Comparison of ENCODE assay signal across 28 mouse cellular contexts in the genomic region with DNA sequence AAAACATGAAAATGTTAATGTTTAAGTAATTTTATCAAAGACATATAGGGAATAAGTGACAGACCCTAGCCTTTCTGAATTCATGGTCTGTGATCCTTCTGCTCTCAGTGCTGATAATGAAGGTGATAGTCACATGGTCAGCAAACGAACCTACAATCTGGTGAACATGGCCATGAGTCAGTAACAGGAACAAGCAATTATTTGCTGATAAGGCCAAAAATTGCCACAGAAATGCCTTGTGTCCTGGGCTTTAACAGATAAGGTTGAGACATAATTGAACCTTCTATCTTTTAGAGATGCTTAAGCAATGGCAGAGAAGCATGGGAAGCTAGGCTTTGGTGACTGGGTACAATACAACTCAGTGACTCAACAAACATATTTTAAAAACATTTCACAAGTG.
DNase-seq lines count a peak whose midpoint lies in the region; ATAC-seq and TF ChIP-seq lines count a peak whose summit lies in the region.
"Had no signal": no experiment of that assay in that cellular context is flagged by ENCODE, and none has a peak within 500 bp of the region (broad histone marks: within the 10 kb centered on the region; RNA-seq: fewer than 3 reads in every experiment).

No protein-coding gene starts in this region.

- H3K79me2 ChIP-seq in MEL (ENCODE audit: control insufficient read depth, insufficient read depth, low read length, poor library complexity), result no peaks in the 10 kb centered on the region

- H3K27ac ChIP-seq in MEL (ENCODE audit: control insufficient read depth, low read depth, low read length), result peak overlapping the region; percentile 82
- no peak overlapping the region for H3K27ac ChIP-seq in liver, embryonic 15.5 days (replicated peaks)
- no peak overlapping the region for H3K27ac ChIP-seq in hindbrain, embryonic 11.5 days (ENCODE audit: low read depth, low read length)
- H3K27ac ChIP-seq: forebrain, embryonic 15.5 days; heart, embryonic 15.5 days; hindbrain, embryonic 13.5 days; midbrain, embryonic 10.5 days; midbrain, embryonic 15.5 days; stomach, postnatal 0 days had no signal

- no peaks in the 10 kb centered on the region for H3K27me3 ChIP-seq in MEL (ENCODE audit: control insufficient read depth in 1 of 2, insufficient read depth in 2 of 2, low read length in 2 of 2)
- H3K27me3 ChIP-seq in liver, embryonic 15.5 days, result no peaks in the 10 kb centered on the region
- no peaks in the 10 kb centered on the region for H3K27me3 ChIP-seq in hindbrain, embryonic 11.5 days (ENCODE audit: control insufficient read depth, insufficient read depth, low read length)
- H3K27me3 ChIP-seq: forebrain, embryonic 15.5 days; heart, embryonic 15.5 days; hindbrain, embryonic 13.5 days; midbrain, embryonic 15.5 days; Patski had no signal

- no peaks in the 10 kb centered on the region for H3K9me3 ChIP-seq in MEL (replicated peaks; ENCODE audit: insufficient read depth, low read length)
- no peaks in the 10 kb centered on the region for H3K9me3 ChIP-seq in liver, embryonic 15.5 days (replicated peaks)
- H3K9me3 ChIP-seq in hindbrain, embryonic 11.5 days (ENCODE audit: control insufficient read depth, low read length), result no peaks in the 10 kb centered on the region
- H3K9me3 ChIP-seq: forebrain, embryonic 15.5 days; heart, embryonic 15.5 days; hindbrain, embryonic 13.5 days; midbrain, embryonic 10.5 days; midbrain, embryonic 15.5 days had no signal

- WGBS in liver, embryonic 15.5 days (ENCODE audit: insufficient replicate concordance), result 12% methylated on average over 1 of the region's 1 CpGs
- WGBS in hindbrain, embryonic 11.5 days, result 89% methylated on average over 1 of the region's 1 CpGs

- peaks cover 25 to 27% of the 10 kb centered on the region in 2 experiments for H3K4me1 ChIP-seq in MEL (ENCODE audit: control insufficient read depth in 1 of 2, insufficient read depth in 2 of 2, low read length in 2 of 2)
- no peaks in the 10 kb centered on the region for H3K4me1 ChIP-seq in liver, embryonic 15.5 days (replicated peaks)
- H3K4me1 ChIP-seq in hindbrain, embryonic 11.5 days (replicated peaks; ENCODE audit: control insufficient read depth, insufficient read depth, low read length), result no peaks in the 10 kb centered on the region
- H3K4me1 ChIP-seq: forebrain, embryonic 15.5 days; heart, embryonic 15.5 days; hindbrain, embryonic 13.5 days; midbrain, embryonic 10.5 days; midbrain, embryonic 15.5 days had no signal

- ATAC-seq in granulocyte monocyte progenitor cell, adult 5-6 weeks (replicated peaks; ENCODE audit: poor library complexity, severe bottlenecking), result peak; percentile 57
- peak; percentile 60; the same call in 1 of the 2 replicates for ATAC-seq in liver, embryonic 15.5 days (ENCODE audit: insufficient read depth)
- peak; percentile 73 for ATAC-seq in megakaryocyte progenitor cell, adult 5-6 weeks (replicated peaks; ENCODE audit: poor library complexity)
- no peak for ATAC-seq in hindbrain, embryonic 11.5 days (ENCODE audit: low FRiP score)
- ATAC-seq: forebrain, embryonic 15.5 days; intestine, embryonic 16.5 days; midbrain, embryonic 15.5 days; Patski had no signal

- TF ChIP-seq POLR2A in MEL (IDR thresholded peaks at IDR 0.05; ENCODE audit: control insufficient read depth in 1 of 2, insufficient read depth in 1 of 2, low read depth in 1 of 2, low read length in 2 of 2, poor library complexity in 1 of 2), result no peak

- no peak for TF ChIP-seq CTCF in MEL (IDR thresholded peaks at IDR 0.05 in 2 of 3, conservative IDR thresholded peaks at IDR 0.05 in 1 of 3; ENCODE audit: control insufficient read depth in 1 of 3, insufficient read depth in 1 of 3, low read depth in 2 of 3, low read length in 3 of 3, poor library complexity in 1 of 3, severe bottlenecking in 1 of 3)

- TF ChIP-seq EP300 in MEL (IDR thresholded peaks at IDR 0.05; ENCODE audit: low read depth in 1 of 2, low read length in 2 of 2), result peak; percentile 97 to 98

- TF ChIP-seq RAD21 in MEL (IDR thresholded peaks at IDR 0.05; ENCODE audit: low read depth, low read length), result no peak

- no peak overlapping the region for H3K9ac ChIP-seq in MEL (ENCODE audit: control insufficient read depth, low read depth, low read length, poor library complexity, severe bottlenecking)
- no peak overlapping the region for H3K9ac ChIP-seq in liver, embryonic 15.5 days
- no peak overlapping the region for H3K9ac ChIP-seq in hindbrain, embryonic 11.5 days (ENCODE audit: low read depth, low read length)
- H3K9ac ChIP-seq: forebrain, embryonic 15.5 days; heart, embryonic 15.5 days; hindbrain, embryonic 13.5 days; midbrain, embryonic 15.5 days had no signal

- H3K4me2 ChIP-seq in liver, embryonic 15.5 days, result no peak overlapping the region
- H3K4me2 ChIP-seq in hindbrain, embryonic 11.5 days (replicated peaks; ENCODE audit: low read depth, low read length), result no peak overlapping the region
- H3K4me2 ChIP-seq: forebrain, embryonic 15.5 days; heart, embryonic 15.5 days; hindbrain, embryonic 13.5 days; midbrain, embryonic 15.5 days had no signal

- H3K4me3 ChIP-seq in MEL (ENCODE audit: control insufficient read depth in 1 of 2, insufficient read depth in 1 of 2, low read depth in 2 of 2, low read length in 2 of 2), result no peak overlapping the region
- no peak overlapping the region for H3K4me3 ChIP-seq in liver, embryonic 15.5 days (replicated peaks)
- no peak overlapping the region for H3K4me3 ChIP-seq in hindbrain, embryonic 11.5 days (ENCODE audit: low read depth, low read length)
- H3K4me3 ChIP-seq: forebrain, embryonic 15.5 days; heart, embryonic 15.5 days; hindbrain, embryonic 13.5 days; midbrain, embryonic 10.5 days; midbrain, embryonic 15.5 days had no signal

- peaks cover 0 to 40% of the 10 kb centered on the region in 2 experiments; a peak in 2 of 4 replicates for H3K36me3 ChIP-seq in MEL (ENCODE audit: control insufficient read depth in 1 of 2, insufficient read depth in 2 of 2, low read length in 2 of 2)
- H3K36me3 ChIP-seq in liver, embryonic 15.5 days (replicated peaks), result no peaks in the 10 kb centered on the region
- H3K36me3 ChIP-seq in hindbrain, embryonic 11.5 days (ENCODE audit: control insufficient read depth, insufficient read depth, low read length), result no peaks in the 10 kb centered on the region
- H3K36me3 ChIP-seq: forebrain, embryonic 15.5 days; heart, embryonic 15.5 days; hindbrain, embryonic 13.5 days; midbrain, embryonic 10.5 days; midbrain, embryonic 15.5 days had no signal

- DNase-seq in MEL (ENCODE audit: low read depth, low spot score), result peak; percentile 84
- no peak for DNase-seq in frontal cortex, adult 2 months (ENCODE audit: extremely low spot score in 1 of 2, low spot score in 1 of 2)
- no peak for DNase-seq in adrenal gland, postnatal 14 days
- DNase-seq in adrenal gland, postnatal 4 days (ENCODE audit: low spot score in 2 of 2), result no peak
- DNase-seq in hindbrain, embryonic 11.5 days (ENCODE audit: low spot score), result no peak
- DNase-seq: adrenal gland, postnatal 10 days; B cell, adult 2 months; cerebellum, adult 2 months; cerebellum, postnatal 14 days; kidney, adult 9 months; kidney, postnatal 10 days; layer of hippocampus, postnatal 36 days; lung, postnatal 36 days; right cerebral cortex, adult 18-20 months; right cerebral cortex, postnatal 4 days; thymus, adult 2 months; thymus, postnatal 36 days had no signal

TF ChIP-seq in MEL, 35 proteins besides CTCF, POLR2A, EP300 and RAD21:
- TF ChIP-seq ETS1 (IDR thresholded peaks at IDR 0.05; ENCODE audit: low read depth, low read length) (peak; percentile 92), MAFK (IDR thresholded peaks at IDR 0.05; ENCODE audit: borderline replicate concordance, low read depth, low read length) (peak; percentile 90), MYC (IDR thresholded peaks at IDR 0.05; ENCODE audit: low read depth, low read length) (peak; percentile 94), BHLHE40 (IDR thresholded peaks at IDR 0.05; ENCODE audit: borderline replicate concordance, low read depth, low read length) (peak; percentile 32; the same call in 1 of the 2 replicates), MAX (IDR thresholded peaks at IDR 0.05; ENCODE audit: low read length) (peak; percentile 80), MYB (IDR thresholded peaks at IDR 0.05; ENCODE audit: low read depth, low read length) (peak; percentile 67), USF1 (IDR thresholded peaks at IDR 0.05; ENCODE audit: low read depth, low read length) (peak; percentile 90), TAL1 (IDR thresholded peaks at IDR 0.05; ENCODE audit: low read length) (peak; percentile 91), TCF12 (IDR thresholded peaks at IDR 0.05; ENCODE audit: low read depth, low read length) (peak; percentile 95), CHD1 (IDR thresholded peaks at IDR 0.05; ENCODE audit: low read depth, low read length) (no peak), NELFE (IDR thresholded peaks at IDR 0.05; ENCODE audit: low read depth, low read length) (no peak), TBP (IDR thresholded peaks at IDR 0.05; ENCODE audit: low read depth, low read length) (0 out of 2 replicates have a peak, but pooled peaks have one; percentile 20), SIN3A (IDR thresholded peaks at IDR 0.05; ENCODE audit: low read length) (peak; percentile 63), RCOR1 (IDR thresholded peaks at IDR 0.05; ENCODE audit: low read depth, low read length) (peak; percentile 92), JUND (IDR thresholded peaks at IDR 0.05; ENCODE audit: low read depth, low read length) (no peak), NRF1 (IDR thresholded peaks at IDR 0.05; ENCODE audit: insufficient read depth, low read depth, low read length, poor library complexity, severe bottlenecking) (no peak), GABPA (IDR thresholded peaks at IDR 0.05; ENCODE audit: low read depth, low read length) (no peak), GATA1 (IDR thresholded peaks at IDR 0.05; ENCODE audit: low read depth, low read length) (peak; percentile 98)
